Mouse (Mus musculus): ENCODE measurements at regions not wholly inside any gene's neighbourhood (a gene's known extent, or its start where the extent isn't known, plus 50 kb on each side); places are given as distances from the start of the nearest gene placed in this dataset.

- Histone ChIP-seq H3K4me1 (ENCODE audit: control insufficient read depth, insufficient read depth, low read length) (0 out of 2 replicates have a peak, but pooled peaks cover 6% of the 10 kb centered on the region), H3K9ac (replicated peaks; ENCODE audit: low read depth, low read length) (no peak overlapping the region), H3K36me3 (ENCODE audit: control insufficient read depth, insufficient read depth, low read length) (no peaks in the 10 kb centered on the region), H3K4me3 (ENCODE audit: low read depth, low read length) (no peak overlapping the region), H3K9me3 (ENCODE audit: control insufficient read depth, low read length) (no peaks in the 10 kb centered on the region), H3K27me3 (ENCODE audit: control insufficient read depth, insufficient read depth, low read length) (no peaks in the 10 kb centered on the region), H3K4me2 (ENCODE audit: low read depth, low read length) (no peak overlapping the region), H3K27ac (ENCODE audit: low read depth, low read length) (no peak overlapping the region)
- 90% methylated on average over 9 of the region's 9 CpGs for WGBS
- no peak for ATAC-seq (ENCODE audit: low read depth)
Measured at GRCm38 (mm10) chr9:120743455-120743854, 172.2 kb downstream of the Rpl14 start.

- Histone ChIP-seq H3K9me3 (ENCODE audit: control insufficient read depth, low read length) (no peaks in the 10 kb centered on the region), H3K27ac (ENCODE audit: low read depth, low read length) (no peak overlapping the region), H3K4me1 (ENCODE audit: control insufficient read depth, insufficient read depth, low read length) (no peaks in the 10 kb centered on the region), H3K4me3 (ENCODE audit: low read depth, low read length) (no peak overlapping the region), H3K27me3 (ENCODE audit: control insufficient read depth, insufficient read depth, low read length) (no peaks in the 10 kb centered on the region), H3K4me2 (ENCODE audit: low read depth, low read length) (no peak overlapping the region), H3K9ac (replicated peaks; ENCODE audit: low read depth, low read length) (no peak overlapping the region), H3K36me3 (ENCODE audit: control insufficient read depth, insufficient read depth, low read length) (no peaks in the 10 kb centered on the region)
- 90% methylated on average over 6 of the region's 6 CpGs for WGBS
- no peak for ATAC-seq (ENCODE audit: low read depth)
Measured at GRCm38 (mm10) chr9:120745674-120746073, 174.4 kb downstream of the Rpl14 start.

GRCm38 (mm10) chr9:120750820-120751219, 178.2 kb upstream of the Ctnnb1 start:
- ATAC-seq (ENCODE audit: low read depth) = no peak
- Histone ChIP-seq H3K27ac (ENCODE audit: low read depth, low read length) (no peak overlapping the region), H3K4me1 (ENCODE audit: control insufficient read depth, insufficient read depth, low read length) (no peaks in the 10 kb centered on the region; the same call in 1 of the 2 replicates), H3K36me3 (ENCODE audit: control insufficient read depth, insufficient read depth, low read length) (no peaks in the 10 kb centered on the region), H3K9ac (replicated peaks; ENCODE audit: low read depth, low read length) (no peak overlapping the region), H3K27me3 (ENCODE audit: control insufficient read depth, insufficient read depth, low read length) (no peaks in the 10 kb centered on the region), H3K4me2 (ENCODE audit: low read depth, low read length) (no peak overlapping the region), H3K4me3 (ENCODE audit: low read depth, low read length) (no peak overlapping the region), H3K9me3 (ENCODE audit: control insufficient read depth, low read length) (no peaks in the 10 kb centered on the region)
- 94% methylated on average over 4 of the region's 4 CpGs for WGBS

GRCm38 (mm10) chr9:120751686-120752484, 177.1 kb upstream of the Ctnnb1 start:
- no peaks in the 10 kb centered on the region for H3K27me3 ChIP-seq (ENCODE audit: control insufficient read depth, insufficient read depth, low read length)
- no peak for ATAC-seq (ENCODE audit: low read depth)
- H3K9ac ChIP-seq (replicated peaks; ENCODE audit: low read depth, low read length) = no peak overlapping the region
- H3K4me1 ChIP-seq (ENCODE audit: control insufficient read depth, insufficient read depth, low read length) = no peaks in the 10 kb centered on the region; the same call in 1 of the 2 replicates
- H3K4me2 ChIP-seq (ENCODE audit: low read depth, low read length) = no peak overlapping the region
- H3K4me3 ChIP-seq (ENCODE audit: low read depth, low read length) = no peak overlapping the region
- H3K36me3 ChIP-seq (ENCODE audit: control insufficient read depth, insufficient read depth, low read length) = no peaks in the 10 kb centered on the region
- no peak overlapping the region for H3K27ac ChIP-seq (ENCODE audit: low read depth, low read length)
- H3K9me3 ChIP-seq (ENCODE audit: control insufficient read depth, low read length) = no peaks in the 10 kb centered on the region
- WGBS = 79% methylated on average over 5 of the region's 5 CpGs

GRCm38 (mm10) chr9:120754151-120754550, 174.9 kb upstream of the Ctnnb1 start:
- H3K27me3 ChIP-seq (ENCODE audit: control insufficient read depth, insufficient read depth, low read length) = no peaks in the 10 kb centered on the region
- H3K4me3 ChIP-seq (ENCODE audit: low read depth, low read length) = no peak overlapping the region
- H3K9ac ChIP-seq (replicated peaks; ENCODE audit: low read depth, low read length) = no peak overlapping the region
- no peak for ATAC-seq (ENCODE audit: low read depth)
- H3K9me3 ChIP-seq (ENCODE audit: control insufficient read depth, low read length) = no peaks in the 10 kb centered on the region
- no peaks in the 10 kb centered on the region for H3K36me3 ChIP-seq (ENCODE audit: control insufficient read depth, insufficient read depth, low read length)
- H3K27ac ChIP-seq (ENCODE audit: low read depth, low read length) = no peak overlapping the region
- no peak overlapping the region for H3K4me2 ChIP-seq (ENCODE audit: low read depth, low read length)
- H3K4me1 ChIP-seq (ENCODE audit: control insufficient read depth, insufficient read depth, low read length) = no peaks in the 10 kb centered on the region; the same call in 1 of the 2 replicates

- 95% methylated on average over 7 of the region's 7 CpGs for WGBS
- ATAC-seq (ENCODE audit: low read depth) = no peak
Measured at GRCm38 (mm10) chr9:120755486-120755885, 173.5 kb upstream of the Ctnnb1 start.

GRCm38 (mm10) chr9:120758003-120758402, 171.0 kb upstream of the Ctnnb1 start:
- Histone ChIP-seq H3K27ac (ENCODE audit: low read depth, low read length) (no peak overlapping the region), H3K9ac (replicated peaks; ENCODE audit: low read depth, low read length) (no peak overlapping the region), H3K27me3 (ENCODE audit: control insufficient read depth, insufficient read depth, low read length) (no peaks in the 10 kb centered on the region), H3K9me3 (ENCODE audit: control insufficient read depth, low read length) (no peaks in the 10 kb centered on the region), H3K36me3 (ENCODE audit: control insufficient read depth, insufficient read depth, low read length) (no peaks in the 10 kb centered on the region), H3K4me3 (ENCODE audit: low read depth, low read length) (no peak overlapping the region), H3K4me1 (ENCODE audit: control insufficient read depth, insufficient read depth, low read length) (no peaks in the 10 kb centered on the region), H3K4me2 (ENCODE audit: low read depth, low read length) (no peak overlapping the region)
- WGBS = 90% methylated on average over 3 of the region's 3 CpGs
- no peak for ATAC-seq (ENCODE audit: low read depth)

More at GRCm38 (mm10) chr9:120755486-120755885, 173.5 kb upstream of the Ctnnb1 start:
- Histone ChIP-seq H3K36me3 (ENCODE audit: control insufficient read depth, insufficient read depth, low read length) (no peaks in the 10 kb centered on the region), H3K4me2 (ENCODE audit: low read depth, low read length) (no peak overlapping the region), H3K27ac (ENCODE audit: low read depth, low read length) (no peak overlapping the region), H3K4me3 (ENCODE audit: low read depth, low read length) (no peak overlapping the region), H3K9me3 (ENCODE audit: control insufficient read depth, low read length) (no peaks in the 10 kb centered on the region), H3K4me1 (ENCODE audit: control insufficient read depth, insufficient read depth, low read length) (no peaks in the 10 kb centered on the region; the same call in 1 of the 2 replicates), H3K9ac (replicated peaks; ENCODE audit: low read depth, low read length) (no peak overlapping the region), H3K27me3 (ENCODE audit: control insufficient read depth, insufficient read depth, low read length) (no peaks in the 10 kb centered on the region)

GRCm38 (mm10) chr9:120758632-120759031, 170.4 kb upstream of the Ctnnb1 start:
- H3K4me1 ChIP-seq (ENCODE audit: control insufficient read depth, insufficient read depth, low read length) = no peaks in the 10 kb centered on the region
- H3K4me3 ChIP-seq (ENCODE audit: low read depth, low read length) = no peak overlapping the region
- no peaks in the 10 kb centered on the region for H3K36me3 ChIP-seq (ENCODE audit: control insufficient read depth, insufficient read depth, low read length)
- H3K4me2 ChIP-seq (ENCODE audit: low read depth, low read length) = no peak overlapping the region
- 74% methylated on average over 1 of the region's 1 CpGs for WGBS
- H3K9ac ChIP-seq (replicated peaks; ENCODE audit: low read depth, low read length) = no peak overlapping the region
- no peaks in the 10 kb centered on the region for H3K9me3 ChIP-seq (ENCODE audit: control insufficient read depth, low read length)
- no peak overlapping the region for H3K27ac ChIP-seq (ENCODE audit: low read depth, low read length)
- no peak for ATAC-seq (ENCODE audit: low read depth)
- H3K27me3 ChIP-seq (ENCODE audit: control insufficient read depth, insufficient read depth, low read length) = no peaks in the 10 kb centered on the region

GRCm38 (mm10) chr9:120759771-120760170, 169.2 kb upstream of the Ctnnb1 start:
- no peaks in the 10 kb centered on the region for H3K27me3 ChIP-seq (ENCODE audit: control insufficient read depth, insufficient read depth, low read length)
- H3K27ac ChIP-seq (ENCODE audit: low read depth, low read length) = no peak overlapping the region
- no peak overlapping the region for H3K4me3 ChIP-seq (ENCODE audit: low read depth, low read length)
- H3K36me3 ChIP-seq (ENCODE audit: control insufficient read depth, insufficient read depth, low read length) = no peaks in the 10 kb centered on the region
- ATAC-seq (ENCODE audit: low read depth) = peak; percentile 83; the same call in 1 of the 2 replicates
- no peaks in the 10 kb centered on the region for H3K4me1 ChIP-seq (ENCODE audit: control insufficient read depth, insufficient read depth, low read length)
- H3K9ac ChIP-seq (replicated peaks; ENCODE audit: low read depth, low read length) = no peak overlapping the region
- WGBS = 31% methylated on average over 5 of the region's 5 CpGs
- no peak overlapping the region for H3K4me2 ChIP-seq (ENCODE audit: low read depth, low read length)
- H3K9me3 ChIP-seq (ENCODE audit: control insufficient read depth, low read length) = no peaks in the 10 kb centered on the region

Measured in neural tube, embryonic 14.5 days (tissue).